Mouse (Mus musculus) embryo, embryonic 11.5 days (tissue): ENCODE data around the gene Slc9a8.

Experiments
- DNase-seq: peaks from one replicate; pipeline ENCODE4 v3.0.0-alpha.2; 2012; ENCODE audit warnings: low read depth, low spot score

Slc9a8 gene

GRCm38 (mm10) chr2:167414461-167414860 is 7.1 kb upstream of the Slc9a8 start:
- no peak for DNase-seq

DNA sequence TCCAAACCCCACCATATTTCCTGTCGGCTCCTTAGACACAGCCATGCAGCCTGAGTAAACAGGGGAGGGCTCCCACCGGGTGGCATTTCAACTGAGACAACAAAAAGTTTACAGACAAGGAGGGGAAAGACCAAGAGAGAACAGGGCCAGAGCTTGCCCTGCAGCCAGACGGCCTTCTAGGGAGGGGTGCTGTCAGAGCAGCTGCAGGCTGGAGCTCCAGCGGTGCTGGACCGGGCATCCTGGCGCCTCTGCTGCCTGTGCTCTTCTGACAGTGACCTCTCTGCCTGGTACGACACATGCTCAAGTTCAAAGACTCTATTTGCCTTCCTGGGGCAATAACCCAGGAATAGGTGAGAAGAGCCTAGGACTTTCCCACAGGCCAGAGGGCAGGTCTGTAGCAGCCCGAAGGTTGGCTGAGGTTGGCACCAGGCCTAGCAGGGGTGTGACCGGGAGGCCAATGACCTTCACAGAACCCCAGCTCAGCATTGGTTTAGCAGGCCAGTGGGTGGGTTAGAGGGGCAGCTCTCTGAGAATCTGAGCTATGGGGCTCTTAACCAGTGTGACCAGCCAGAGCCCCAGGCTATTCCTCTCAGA is 5.4 kb upstream of the Slc9a8 start:
- DNase-seq = no peak

DNA sequence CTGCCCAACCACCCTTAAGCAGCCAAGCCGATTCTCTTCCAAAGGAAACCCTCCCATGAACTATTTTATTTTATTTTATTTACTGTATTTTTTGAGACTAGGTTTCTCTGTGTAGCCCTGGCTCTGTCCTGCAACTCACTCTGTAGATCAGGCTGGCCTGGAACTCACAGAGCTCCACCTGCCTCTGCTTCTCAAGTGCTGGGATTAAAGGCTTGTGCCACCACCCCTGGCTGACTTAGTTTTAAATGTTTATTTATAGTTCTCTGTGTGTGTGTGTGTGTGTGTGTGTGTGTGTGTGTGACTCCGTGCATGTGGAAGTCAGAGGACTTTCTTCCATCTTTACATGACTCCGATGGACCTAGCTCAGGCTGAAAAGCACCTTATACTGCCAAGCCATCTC is 4.5 kb upstream of the Slc9a8 start:
- DNase-seq = no peak

GRCm38 (mm10) chr2:167417694-167418093 is 3.8 kb upstream of the Slc9a8 start:
- DNase-seq = peak; percentile 41

GRCm38 (mm10) chr2:167419204-167419603 is 2.3 kb upstream of the Slc9a8 start:
- DNase-seq = peak; percentile 52

- no peak for DNase-seq
These were observed 686 bp upstream of the Slc9a8 start for GRCm38 (mm10) chr2:167420811-167421241.

- no peak for DNase-seq
These were observed 598 bp downstream of the Slc9a8 start for GRCm38 (mm10) chr2:167422150-167422470.

GRCm38 (mm10) chr2:167423031-167423611 is 1.6 kb downstream of the Slc9a8 start:
- no peak for DNase-seq

GRCm38 (mm10) chr2:167424040-167424439 is 2.5 kb downstream of the Slc9a8 start:
- DNase-seq = no peak

- no peak for DNase-seq
These were observed 3.0 kb downstream of the Slc9a8 start for GRCm38 (mm10) chr2:167424516-167424915.

DNA sequence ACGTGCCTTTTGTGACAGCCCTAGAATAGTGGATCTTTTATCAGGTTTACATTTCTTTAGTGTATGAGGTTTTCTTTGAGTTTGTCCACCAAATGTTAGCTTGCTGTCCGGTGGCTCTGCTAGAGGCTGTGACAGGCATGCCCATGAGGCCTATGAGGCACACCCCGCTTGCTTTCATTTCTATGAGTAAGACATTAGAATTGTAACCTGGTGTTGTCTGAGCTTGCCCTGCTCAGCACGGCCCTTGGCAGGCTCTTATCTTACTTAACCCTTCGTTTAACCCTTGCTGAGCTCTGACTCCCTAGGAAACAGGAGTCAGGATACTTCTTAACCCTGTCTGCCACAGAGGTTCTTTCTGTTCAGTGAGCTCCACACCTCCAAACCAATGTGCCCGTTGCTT is 3.9 kb downstream of the Slc9a8 start:
- no peak for DNase-seq

DNA sequence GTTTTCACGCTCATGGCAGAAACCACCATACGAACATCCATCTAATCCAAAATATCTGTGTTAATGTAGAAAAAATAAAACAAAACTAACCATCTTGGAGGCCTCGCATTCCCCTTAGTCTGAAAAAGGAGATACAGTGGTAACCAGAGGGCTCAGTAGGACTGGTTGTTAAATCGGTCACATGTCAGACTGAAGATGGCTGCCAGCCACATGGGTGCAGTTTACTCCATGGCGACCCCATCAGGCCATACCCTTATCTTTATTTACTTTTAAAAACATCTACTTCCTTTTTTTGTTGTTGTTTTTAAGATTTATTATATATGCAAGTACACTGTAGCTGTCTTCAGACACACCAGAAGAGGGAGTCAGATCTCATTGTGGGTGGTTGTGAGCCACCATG is 8.1 kb downstream of the Slc9a8 start:
- no peak for DNase-seq

DNA sequence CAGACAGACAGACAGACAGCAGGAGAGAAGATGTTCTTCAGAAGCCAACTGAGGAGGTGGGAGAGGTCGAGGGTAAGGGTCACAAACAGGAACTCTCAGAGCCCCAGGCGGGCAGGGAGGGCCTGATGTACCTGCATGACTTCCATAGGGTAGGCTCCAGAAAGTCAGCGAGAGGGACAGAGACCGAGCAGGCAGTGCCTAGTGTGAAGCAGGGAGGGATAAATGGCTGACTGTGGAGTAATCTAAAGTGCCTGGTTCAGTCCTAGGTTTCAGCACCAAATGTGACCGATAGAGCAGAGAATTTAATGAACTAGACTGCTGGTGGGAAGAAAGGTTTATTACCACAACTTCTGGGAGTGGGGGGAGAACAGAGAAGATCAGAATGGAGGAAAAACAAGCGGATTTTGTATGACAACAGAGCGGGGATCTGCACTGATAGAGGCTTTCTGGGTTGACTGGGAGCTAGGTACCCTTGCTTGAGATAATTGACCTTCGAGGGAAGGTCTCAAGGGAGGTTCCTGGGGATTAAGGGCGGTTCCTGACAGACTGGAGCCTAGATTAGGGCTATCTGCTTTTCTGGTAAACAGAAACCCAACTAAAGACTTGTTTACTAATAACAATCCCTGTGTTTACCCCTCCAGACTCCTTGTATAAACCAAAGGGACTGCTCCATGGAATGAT is 9.4 kb downstream of the Slc9a8 start:
- DNase-seq = no peak

DNA sequence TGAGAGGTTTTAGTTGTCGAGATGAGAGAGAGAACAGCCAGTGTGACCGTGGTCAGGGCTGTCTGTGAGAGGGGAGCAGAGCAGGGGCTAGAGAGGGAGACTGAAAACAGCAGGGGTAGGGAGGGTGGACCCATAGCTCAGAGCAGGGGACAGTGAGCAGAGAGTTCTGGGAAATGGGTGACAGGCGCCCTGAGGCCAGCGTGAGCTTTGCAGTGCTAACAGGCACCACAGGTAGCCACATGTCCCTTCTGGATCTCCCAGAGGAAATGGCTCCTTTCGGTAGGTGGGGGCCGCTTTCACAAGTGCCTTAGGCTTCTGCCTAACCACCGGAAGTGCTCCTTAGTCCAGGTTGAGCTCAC is 9.9 kb downstream of the Slc9a8 start:
- no peak for DNase-seq

DNA sequence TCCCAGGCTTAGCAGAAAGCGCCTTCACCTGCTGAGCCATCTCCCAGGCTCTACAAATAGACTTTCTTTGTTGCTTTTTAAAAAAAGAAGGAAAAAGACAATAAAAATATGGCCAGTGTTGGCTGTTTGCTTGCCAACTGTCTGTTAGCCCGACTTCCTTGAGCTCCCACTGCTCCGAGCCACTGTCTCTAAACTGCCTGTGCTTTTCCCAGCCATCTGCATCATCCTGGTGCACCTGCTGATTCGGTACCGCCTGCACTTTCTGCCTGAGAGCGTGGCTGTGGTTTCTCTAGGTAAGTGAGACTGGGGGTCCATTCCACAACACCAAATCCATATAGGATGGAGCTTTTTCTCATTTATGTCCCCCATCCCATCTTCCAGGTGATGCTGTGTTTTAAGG is 13.1 kb downstream of the Slc9a8 start:
- DNase-seq = no peak

GRCm38 (mm10) chr2:167435631-167436030 is 14.1 kb downstream of the Slc9a8 start:
- no peak for DNase-seq

DNA sequence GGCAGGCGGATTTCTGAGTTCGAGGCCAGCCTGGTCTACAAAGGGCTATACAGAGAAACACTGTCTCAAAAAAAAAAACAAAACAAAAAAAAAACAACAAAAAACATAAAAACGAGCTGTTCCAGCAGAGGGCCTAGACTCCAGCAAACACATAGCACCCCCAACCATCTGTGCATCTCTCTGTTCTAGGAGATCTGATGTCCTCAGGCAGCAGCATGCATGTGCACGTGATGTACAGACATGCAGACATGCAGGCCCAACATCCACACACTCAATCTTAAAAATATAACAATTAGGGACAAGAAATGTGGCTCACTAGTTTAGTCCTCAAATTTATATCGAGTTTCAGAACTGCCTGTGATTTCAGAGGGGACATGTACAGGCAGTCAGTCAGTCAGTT is 14.9 kb downstream of the Slc9a8 start:
- DNase-seq = no peak

DNA sequence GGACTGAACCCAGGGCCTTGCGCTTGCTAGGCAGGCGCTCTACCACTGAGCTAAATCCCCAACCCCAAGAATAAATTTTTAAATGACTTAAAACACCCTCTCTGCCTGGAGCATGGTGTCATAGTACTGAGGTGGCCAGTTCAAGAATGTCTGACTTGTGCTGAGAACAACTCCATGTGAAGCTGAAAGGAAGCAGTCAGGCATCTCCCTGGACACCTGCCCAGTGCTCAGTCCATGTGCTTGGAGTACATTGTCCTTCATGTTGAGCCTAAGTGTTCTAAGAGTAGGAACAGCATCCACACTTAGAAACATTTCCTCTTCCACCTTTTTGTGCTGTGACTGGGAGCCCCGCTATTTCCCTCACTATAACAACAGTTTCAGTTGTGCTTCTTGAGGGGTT is 17.9 kb downstream of the Slc9a8 start:
- DNase-seq = no peak

- no peak for DNase-seq
These were observed 22.1 kb downstream of the Slc9a8 start for GRCm38 (mm10) chr2:167443411-167444193.

- no peak for DNase-seq
These were observed 24.6 kb downstream of the Slc9a8 start for GRCm38 (mm10) chr2:167445911-167446780.

GRCm38 (mm10) chr2:167447207-167447606 is 25.7 kb downstream of the Slc9a8 start:
- DNase-seq = no peak

DNA sequence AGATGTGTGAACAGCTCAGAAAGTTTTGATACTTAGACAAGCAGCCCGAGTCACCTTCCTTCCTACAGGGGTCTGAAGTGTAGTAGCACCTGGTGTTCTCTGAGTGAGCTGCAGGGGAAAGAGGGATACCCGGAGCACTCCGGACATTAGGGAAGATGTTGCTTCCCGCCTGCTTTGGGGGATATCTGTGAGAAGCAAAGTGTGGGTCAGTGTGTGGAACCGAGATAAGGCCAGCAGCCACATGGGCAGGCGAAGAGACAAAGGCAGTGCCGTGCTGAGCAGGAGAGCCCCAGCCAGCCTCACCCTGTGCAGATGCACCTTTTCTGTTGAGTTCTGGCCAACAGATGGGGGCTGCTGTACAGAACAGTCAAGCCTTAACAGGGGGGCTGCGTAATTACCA is 26.1 kb downstream of the Slc9a8 start:
- no peak for DNase-seq
